Mouse (Mus musculus): ENCODE data around the gene Jph3.

Gene Jph3

DNA sequence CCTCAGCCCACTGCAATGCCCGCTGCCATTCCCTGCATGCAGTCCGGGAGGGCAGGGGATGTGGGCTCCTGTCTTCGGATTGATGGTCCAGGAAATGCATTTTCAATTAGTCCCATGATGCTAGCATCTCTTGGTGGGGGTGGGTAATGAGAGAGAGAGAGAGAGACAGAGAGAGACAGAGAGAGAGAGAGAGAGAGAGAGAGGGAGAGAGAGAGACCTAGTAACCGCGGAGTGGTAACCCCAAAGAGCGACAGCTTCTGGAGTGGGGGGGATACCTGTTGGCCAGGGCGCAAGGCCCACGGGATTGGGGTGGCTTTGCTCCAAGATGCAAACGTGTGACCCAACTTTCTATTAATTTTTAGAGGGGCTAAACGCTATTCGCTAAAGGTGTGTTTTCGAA is at the start of gene Jph3:
TSS of gene Jph3 (plus strand) at position 301 of the 400 bp plus-strand sequence.
- no peak for DNase-seq (ENCODE audit: low spot score in 2 of 2)

DNA sequence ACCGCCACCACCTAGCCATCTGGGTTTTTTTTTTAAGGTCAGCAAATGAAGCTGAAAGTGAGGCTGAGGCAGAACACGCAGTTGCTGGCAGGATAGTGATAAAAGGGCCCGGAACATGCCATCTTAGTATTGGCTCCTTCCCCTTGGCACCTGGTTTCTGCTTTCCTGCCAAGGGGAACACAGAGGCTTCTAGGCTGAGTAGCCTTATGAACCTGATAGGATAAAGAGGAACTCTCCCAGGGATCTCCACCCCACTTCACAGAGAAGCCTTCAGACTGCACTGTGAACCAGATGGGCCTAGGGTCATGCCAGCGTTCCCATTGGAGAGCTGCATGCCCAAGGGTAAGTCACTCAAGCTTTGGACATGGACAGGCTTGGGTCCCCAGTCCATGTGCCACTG is 48.5 kb upstream of the Jph3 start:
- DNase-seq (ENCODE audit: low spot score in 2 of 2), result no peak

DNA sequence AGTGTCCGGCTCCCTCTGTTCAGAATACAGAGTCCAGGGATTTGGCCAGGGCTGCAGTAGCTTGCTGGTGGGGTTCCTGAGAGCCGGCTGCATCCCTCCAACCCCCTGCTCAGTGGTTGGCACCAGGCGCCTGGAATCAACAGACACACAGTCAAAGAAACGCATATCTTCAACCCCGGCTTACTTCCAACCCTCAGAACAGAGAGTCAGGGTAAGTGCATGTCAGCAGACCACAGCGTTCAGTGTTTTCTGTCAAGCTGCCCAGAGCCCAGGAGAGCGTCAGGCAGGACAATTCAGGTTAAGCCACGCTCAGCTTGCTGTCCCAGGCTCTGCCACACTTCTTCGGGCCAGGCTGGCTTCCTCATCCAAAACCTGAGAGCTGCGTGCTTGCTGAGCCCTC is 48.0 kb upstream of the Jph3 start:
- DNase-seq (ENCODE audit: low spot score in 2 of 2), result no peak

DNA sequence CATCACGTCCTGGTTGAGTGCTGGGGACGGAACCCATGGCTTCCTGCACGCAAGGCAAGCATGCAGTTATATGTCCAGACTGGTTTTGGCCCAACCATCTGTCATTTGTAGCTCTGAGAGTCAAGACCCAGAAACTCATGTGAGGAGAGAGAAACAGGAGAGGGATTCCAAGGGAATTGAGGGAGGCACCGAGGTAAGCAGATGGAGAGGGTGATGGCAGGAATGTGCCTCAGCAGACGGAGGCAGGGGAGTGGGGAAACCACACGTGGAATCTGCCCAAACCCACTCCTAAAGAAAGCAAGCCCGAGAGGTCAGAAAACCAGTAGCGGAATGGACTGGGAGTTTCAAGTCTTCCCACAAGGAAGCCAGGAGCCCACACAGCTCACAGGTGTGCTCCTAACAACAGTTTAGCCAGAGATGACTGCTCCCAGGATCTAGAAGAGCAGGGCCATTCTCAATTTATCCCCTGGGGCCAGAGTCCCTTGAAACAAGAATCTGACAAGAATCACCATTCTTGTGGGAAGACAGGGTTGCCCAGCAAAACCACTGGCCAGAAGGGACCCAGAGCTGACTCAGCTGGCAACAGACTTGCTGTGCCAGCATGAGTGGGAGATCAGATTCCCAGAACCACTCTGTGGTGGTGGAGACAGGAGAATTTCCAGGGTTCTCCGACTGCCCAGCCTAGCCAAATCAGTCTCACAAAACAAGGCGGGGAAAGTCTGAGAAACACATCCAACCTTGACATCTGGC is 46.2 kb upstream of the Jph3 start:
- DNase-seq (ENCODE audit: low spot score in 2 of 2), result no peak

DNA sequence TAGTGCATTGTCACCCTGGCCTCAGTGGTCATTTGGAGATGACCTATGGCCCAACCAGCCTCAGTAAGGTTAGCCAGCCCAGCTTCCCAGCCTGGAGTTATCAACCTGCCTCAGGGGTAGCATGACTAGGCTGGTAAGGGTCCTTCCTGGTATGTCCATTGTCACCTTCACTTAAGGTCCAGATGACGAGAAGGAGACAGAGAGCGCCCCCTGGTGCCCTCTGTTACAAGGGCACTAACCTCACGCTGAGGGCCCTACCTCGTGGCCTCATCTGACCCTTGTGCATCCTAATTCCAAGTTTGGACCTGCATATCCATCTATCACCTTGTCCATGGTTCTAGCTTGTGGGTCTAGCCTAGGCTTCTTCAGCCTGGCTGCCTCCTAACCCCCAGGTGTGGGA is 44.0 kb upstream of the Jph3 start:
- peak in 1 of 2 experiments; percentile 45 for DNase-seq (ENCODE audit: low spot score in 2 of 2)

DNA sequence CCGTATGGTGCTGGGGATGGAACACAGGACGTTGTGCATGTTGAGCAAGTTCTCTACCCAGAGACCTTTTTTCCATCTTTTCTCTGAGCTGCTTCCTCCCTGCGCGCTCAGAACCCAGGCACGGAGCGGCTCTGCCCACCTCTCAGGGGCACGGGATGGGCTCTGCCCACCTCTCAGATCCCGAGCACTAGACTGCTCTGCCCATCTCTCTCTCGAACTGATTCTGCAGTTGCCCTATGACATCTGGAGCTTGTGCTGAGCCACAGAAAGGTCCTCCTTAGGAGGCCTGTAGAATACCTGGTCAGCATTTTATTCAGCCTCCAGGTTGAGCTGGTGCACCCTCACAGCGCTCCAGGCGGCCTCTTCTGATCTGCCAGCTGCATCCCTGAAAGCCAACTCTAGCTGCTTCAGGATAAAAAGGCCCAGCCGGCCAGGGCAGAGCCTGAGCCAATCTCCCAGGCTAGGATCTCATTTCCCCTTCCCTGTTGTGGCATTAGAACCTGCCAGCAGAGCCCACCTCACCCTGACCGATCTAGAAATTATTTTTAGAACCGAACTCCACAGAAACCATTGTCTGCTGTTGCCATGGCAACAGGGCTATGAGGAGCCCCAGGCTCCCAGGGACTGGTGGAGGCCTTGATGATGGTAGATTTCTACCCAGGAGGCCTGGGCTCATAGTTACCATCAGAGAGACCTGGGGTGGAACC is 41.8 kb upstream of the Jph3 start:
- DNase-seq (ENCODE audit: low spot score in 2 of 2), result peak; percentile 50 to 75

DNA sequence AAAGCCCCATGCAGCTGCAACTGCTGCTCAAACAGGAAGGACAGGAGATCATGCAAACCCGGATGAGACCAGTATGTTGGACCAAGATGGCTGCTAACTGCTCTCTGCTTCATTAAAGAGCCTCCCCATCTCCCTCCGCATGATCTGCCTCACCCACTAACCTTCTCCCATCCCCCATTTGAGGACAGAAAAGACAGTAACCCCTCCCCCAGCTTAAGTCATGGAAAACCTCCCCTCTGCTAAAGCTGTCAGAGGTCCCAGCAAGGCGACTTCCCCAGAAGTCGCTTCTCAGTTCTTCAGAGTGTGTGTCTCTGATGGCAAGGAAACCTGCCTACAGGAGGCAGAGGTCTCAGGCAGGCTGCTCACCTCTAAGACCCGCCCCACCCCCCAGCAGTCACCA is 40.9 kb upstream of the Jph3 start:
- no peak for DNase-seq (ENCODE audit: low spot score in 2 of 2)

DNA sequence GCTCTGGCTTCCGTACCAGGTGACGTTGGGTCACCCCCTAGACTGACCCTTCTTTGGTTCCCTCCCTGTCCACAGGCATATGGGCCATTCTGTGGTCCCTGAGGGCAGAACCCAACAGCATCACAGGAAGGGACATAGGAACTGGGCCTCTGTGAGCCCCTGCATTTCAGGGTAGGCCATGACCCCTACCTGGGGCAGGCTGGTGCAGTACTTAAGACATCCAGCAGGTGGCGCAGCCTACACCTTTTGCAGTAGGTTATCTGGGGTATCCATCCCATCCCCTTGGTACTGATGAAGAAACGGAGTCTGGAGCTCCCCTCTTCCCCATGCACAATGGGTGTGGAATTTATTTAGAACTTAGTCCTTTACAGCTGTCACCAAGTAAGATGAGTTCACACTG is 35.0 kb upstream of the Jph3 start:
- DNase-seq (ENCODE audit: low spot score in 2 of 2), result no peak

DNA sequence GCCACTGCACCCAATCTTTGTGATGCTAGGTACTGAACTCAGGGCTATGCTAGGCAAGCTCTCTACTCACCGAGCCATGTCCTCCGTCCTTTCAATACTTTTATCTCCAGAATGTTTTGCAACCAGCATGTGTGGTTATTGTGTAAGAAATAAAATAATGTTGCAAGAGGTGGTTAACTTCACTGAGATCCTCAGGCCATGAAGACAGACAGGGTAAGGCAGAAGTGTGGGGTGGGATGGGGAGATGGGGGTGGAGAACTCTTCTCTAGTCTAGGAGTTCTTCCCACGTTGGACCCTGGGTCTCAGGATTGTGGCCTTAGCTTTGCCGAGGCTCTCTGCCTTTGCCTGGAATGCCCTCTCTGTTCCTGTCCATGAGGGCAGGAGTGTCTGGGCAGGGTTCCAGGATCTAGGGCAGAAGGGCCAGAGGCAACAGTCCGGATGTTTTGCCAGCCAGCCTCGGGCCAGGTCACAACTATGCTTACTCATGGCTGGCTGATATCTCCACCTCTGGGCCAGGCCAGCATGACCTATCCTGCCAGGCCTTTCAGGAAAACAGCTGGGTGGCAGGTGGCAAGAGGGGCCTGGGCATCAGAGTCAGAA is 33.7 kb upstream of the Jph3 start:
- DNase-seq (ENCODE audit: low spot score in 2 of 2), result no peak

DNA sequence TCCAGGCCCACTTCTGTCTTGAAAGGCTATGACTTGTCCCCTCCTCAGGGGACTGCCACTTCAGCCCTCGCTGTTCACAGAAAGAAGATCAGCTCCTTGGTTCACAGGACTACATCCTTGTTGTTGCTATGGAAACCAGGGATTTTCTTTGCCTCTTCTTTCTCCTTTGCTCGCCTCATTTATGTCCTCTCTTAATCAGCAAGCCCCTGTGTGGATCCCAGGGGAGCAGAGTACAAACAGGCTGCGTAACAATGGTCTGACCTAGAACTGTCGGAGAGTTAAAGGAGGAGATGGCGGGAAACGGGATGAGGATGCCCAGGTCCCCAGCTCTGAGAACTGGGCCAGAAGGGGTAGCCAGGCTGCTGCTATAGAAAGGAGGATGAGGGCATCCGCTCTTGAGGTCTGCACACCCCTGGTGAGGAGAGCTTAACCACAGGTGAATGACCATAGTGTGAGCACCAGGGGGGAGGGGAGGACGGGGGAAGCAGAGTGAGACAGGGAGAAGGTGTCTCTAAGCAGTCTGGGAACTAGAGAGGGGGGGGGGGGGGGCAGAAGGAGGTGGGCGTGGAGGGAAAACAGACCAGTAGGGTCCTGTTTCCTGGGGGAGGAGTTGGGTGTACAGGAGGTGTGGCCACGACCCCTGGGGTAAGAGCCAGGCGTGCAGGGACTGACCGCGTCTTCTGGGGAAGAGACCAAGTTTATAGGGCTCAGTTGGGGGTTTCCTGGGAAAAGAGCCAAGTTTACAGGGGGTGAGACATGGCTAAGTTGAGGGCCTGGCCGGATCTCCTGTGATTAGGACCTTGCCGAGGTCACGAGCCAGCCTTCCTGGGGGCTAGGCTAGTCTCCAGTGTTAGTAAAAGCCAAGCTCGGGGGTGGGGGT is 31.4 kb upstream of the Jph3 start:
- DNase-seq (ENCODE audit: low spot score in 2 of 2), result no peak

DNA sequence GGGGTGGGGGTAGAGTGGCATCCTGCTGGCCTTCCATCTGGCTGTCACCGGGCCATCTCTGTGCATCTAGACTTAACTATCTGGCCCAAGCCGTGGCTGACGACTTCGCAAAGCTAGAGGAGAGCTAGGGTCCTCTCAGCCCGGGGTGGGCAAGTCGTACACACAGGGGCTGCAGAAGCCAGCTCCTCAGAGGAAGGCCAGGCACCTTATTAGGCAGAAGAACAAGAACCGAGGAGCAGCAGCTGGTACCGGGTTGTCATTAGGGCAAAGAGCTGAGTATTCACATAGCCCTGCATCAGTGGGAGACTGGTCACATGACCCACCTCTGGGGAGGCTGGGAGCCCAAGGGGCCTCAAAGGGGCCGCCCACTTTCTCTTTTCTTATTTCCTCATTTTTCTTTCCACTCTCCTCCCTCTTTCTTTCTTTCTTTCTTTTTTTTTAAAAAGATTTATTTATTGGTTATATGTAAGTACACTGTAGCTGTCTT is 30.8 kb upstream of the Jph3 start:
- DNase-seq (ENCODE audit: low spot score in 2 of 2), result no peak

DNA sequence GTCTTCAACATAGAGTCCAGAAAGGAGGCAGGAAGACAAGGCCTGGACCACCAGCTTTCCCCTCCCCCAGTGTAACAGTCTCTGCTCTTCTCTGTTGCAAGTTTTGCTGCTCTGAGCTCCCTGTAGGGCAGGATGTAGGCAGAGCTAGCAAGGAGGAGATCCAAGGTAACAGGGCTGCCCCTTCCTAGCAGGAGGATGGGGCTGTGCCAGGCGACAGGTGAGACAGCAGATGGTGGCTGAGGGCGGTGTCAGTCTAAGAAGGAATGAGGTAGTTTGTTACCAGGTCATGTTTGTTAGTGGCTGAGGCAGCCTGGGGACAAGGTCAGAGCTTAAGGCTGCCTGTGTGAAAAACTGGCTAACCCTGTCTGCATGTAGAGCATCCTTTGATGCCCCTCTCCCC is 29.5 kb upstream of the Jph3 start:
- DNase-seq (ENCODE audit: low spot score in 2 of 2), result no peak

DNA sequence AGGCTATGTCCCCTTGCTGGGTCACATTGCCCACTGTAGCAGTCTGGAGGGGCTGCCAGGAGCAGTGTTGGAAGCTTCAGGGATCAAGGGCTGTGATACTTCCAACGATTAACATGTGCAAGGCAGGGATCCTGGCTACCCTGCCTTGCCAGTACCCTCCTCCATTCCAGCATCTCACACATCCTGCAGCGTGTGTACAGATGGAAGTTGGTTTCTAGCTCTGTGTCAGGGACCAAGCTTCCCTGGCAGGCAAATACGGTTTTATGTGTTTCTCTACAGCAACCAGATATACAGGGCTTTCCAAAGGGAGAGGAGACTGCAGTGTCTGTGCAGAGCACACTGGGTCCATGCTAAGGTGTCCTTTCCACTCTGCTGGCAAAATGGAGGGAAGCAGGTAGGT is 24.2 kb upstream of the Jph3 start:
- DNase-seq (ENCODE audit: low spot score in 2 of 2), result no peak

DNA sequence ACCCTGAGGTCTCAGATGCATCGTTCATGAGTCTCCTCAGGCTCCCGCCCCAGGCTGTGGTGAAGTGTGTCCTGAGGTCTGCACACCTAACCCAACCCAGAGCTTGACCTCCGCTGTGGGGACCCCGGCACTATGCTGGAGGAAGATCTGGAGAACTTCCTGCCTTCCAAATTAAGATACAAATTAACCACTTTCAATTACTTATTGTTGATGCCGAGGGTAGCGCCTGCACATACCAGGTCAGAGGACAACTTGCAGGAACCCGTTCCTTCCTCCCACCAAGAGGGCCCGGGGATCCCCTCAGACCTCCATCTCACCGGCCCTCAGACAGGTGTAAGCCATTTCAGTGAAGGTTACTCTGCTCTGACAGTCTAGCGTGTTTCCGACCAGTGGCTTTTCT is 22.5 kb upstream of the Jph3 start:
- DNase-seq (ENCODE audit: low spot score in 2 of 2), result no peak

DNA sequence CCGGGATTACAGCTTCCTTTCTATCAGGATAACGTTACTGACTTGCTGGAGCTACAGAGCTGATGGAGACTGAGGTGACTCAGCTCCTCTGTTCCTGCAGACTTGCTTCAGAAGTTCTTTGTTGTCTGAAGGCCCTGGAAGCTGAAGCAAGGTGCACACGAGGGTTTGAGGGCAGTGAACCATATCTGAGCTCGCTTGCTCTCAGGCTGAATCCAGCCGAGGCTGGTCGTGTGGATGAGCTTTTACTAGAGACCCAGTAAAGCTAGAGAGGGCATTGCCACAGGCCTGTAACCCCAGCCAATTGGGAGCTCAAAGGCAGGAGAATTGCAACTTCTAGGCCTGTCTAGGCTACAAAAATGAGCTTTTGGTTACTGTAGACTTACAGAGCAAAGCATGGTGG is 21.0 kb upstream of the Jph3 start:
- no peak for DNase-seq (ENCODE audit: low spot score in 2 of 2)

DNA sequence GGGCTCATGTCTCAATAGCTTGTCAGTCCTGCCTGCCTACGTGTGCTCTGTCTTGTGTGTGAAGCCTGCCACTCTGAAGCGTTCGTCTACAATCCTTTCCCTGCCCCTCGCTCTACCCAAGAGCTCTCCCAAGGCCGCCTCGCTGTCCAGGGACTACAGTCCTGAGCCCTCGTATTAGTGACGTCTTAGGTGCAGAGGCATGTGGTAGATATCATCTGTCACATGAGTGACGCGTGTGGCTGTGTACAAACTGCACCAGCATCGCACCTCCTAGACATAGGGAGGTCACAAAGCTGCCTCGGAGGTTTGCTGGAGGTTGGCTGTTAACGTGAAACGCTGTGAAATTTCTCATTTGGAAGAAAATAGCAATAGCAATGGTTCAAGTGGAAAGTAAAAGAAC is 11.9 kb upstream of the Jph3 start:
- no peak for DNase-seq (ENCODE audit: low spot score in 2 of 2)

DNA sequence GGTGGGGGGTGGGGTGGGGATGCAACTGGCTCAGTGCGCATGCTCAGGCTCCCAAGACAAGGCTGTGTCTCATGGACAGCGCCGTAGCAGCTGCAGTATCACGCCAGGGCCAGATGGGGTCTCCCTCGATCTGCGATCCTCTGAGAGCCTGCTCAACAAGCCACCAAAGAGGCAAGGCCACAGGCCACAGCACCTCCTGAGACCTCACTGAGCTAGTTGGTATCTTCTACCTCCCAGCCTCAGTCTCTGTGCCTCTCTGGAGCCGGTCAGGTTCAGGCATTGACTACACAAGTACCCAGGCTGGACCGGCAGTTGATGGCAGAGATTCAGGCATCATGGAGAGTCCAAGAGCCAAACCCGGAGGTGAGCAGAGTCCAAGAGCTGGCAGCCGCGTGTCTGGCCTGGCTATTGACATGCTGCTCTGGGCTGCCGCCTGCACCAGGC is 11.4 kb upstream of the Jph3 start:
- DNase-seq (ENCODE audit: low spot score in 2 of 2), result peak; percentile 83 to 97

DNA sequence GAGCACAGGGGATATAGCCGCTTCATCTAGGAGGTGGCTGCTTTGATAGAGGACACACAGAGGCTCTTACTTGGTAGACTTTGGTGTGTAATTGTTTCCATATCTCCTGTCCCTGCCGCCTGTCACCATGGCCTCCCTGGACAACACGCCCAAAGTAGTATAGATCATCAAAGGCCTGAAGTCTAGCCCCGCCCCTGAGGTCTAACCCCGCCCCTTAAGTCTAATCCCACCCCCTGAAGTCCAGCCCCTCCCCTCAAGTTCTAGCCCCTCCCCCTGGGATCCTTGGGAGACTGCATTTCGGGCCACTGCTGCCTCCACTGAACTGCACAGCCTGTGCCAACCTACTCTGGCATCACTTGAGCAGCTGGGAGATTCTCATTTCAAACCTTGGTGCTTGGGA is 10.5 kb upstream of the Jph3 start:
- DNase-seq (ENCODE audit: low spot score in 2 of 2), result no peak

DNA sequence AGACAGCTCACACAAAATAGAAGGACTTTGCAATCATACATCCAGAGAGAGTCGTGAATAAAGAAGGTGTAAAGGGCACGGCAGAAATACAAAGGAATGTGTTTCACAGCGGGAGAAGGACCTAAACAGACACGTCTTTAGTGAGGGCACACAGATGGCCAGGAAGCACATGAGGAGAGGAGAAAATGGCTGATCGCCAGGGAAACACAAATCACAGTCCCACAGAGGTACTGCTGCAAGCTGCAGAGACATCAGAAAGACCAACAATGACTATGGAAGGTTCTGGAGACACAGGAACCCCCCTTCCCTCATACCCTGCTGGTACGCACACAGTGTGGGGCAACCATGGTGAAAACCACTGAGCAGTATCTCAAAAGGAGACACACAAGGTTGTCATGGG is 8.4 kb upstream of the Jph3 start:
- no peak for DNase-seq (ENCODE audit: low spot score in 2 of 2)

DNA sequence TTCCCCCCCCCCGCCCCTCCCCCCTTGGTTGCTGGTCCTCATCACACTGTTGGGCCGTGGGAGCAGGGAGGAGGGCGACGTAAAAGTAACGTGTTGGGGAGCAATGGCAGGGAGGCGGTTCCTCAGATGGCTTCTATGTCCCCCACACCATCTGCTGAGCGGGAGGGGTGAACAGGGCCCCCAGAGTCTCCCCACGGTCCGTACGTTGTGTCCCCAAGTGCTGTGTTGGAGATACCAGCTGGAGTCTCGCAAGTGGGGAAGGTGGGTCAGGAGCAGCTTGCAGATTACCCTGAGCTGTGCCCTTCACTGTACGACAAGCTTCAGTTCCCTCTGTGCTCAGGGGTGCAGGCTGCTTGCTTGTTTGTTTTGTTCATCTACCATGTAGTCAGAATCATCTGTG is 5.6 kb upstream of the Jph3 start:
- DNase-seq (ENCODE audit: low spot score in 2 of 2), result no peak

DNA sequence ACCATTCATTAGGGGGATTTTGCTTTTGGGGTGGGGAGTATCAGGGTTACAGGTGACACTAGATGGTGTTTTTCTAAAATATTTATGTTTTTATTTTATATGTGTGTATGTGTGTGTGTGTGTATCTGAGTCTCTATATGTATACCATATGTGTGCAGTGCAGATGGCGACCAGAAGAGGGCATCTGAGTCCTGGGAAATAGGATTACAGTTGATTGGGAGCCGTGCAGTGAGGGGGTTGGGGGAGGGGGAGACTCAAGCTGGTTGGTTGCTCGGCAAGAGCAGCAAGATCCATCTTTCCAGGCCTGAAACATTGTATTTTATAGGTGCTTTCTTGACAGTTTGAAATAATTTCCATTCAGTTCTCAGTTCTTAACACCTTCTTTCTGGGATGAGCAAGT is 2.3 kb upstream of the Jph3 start:
- DNase-seq (ENCODE audit: low spot score in 2 of 2), result no peak

DNA sequence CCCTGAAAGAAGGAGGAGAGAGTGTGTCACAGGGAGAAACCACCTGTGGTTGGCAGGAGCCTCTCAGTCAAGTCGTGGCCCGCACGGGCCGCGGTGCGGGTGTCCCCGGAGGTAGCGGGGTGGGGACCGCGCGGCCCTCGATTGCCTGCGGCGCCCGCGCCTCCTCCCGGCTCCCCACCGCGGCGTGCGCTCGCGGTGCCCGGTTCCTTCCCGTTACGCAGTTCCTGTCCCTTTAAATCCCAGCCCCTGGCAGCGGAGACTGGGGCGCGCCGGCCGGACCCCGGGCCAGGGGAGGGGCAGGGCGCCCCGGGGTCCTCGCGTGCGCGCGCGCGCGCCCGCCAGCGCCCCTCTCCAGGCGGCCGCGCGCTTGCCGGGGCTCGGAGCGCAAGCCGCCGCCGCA is 331 bp downstream of the Jph3 start:
- DNase-seq (ENCODE audit: low spot score in 2 of 2), result no peak

Data from left cerebral cortex, adult 9 months (tissue).